Mouse (Mus musculus) left cerebral cortex, adult 9 months (tissue): ENCODE measurements around the gene Vmn1r8.
"Not testable (repeated sequence)": the region's sequence is repeated elsewhere in the genome, so short reads cannot be mapped to it uniquely, and the experiment has no call there.

Experiments used
- DNase-seq, 2 experiments: peaks; one replicate each; pipeline ENCODE4 v3.0.0; 2022; ENCODE audit warnings: low spot score in 2 of 2

Vmn1r8 gene

GRCm38 (mm10) chr6:57031984-57032383, at the start of gene Vmn1r8:
Gene Vmn1r8, plus strand, starts transcription at chr6:57032284.
- no peak for DNase-seq

DNA sequence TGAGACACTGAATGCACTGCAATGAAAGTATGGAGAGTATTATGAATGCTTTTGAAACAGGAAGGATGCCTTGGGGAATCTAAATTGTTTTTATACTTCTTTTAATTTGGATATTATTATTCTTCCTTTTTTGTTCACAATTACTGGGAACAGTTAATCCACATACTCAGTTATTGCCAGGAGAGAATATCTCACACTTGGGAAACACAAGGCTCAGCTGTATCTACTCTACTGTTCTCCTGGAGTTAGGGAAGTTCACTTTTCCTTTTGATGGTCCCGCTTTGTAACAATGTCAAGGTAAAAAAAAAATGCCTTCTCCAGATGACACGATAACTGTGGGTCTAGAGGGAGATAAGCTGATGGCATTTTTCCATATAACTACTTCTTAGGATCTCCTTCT, 35.1 kb upstream of the Vmn1r8 start, which contains the start of gene Vmn1r6:
Gene Vmn1r6, plus strand, starts transcription at position 301 of the 400 bp plus-strand sequence.
- DNase-seq = no peak

DNA sequence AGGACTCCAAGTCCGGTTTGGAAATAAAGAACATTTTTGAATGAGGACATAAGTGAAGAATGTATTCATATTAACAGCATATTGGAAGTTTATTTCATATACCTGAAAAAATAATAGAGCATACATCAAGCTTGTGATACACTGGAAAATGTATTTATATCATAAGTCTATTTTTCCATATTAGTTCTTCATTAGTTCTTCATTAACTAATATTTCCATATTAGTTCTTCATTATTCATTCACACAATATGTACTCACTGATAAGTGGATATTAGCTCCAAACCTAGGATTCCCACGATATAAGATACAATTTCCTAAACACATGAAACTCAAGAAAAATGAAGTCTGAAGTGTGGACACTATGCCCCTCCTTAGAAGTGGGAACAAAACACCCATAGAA, 6.9 kb upstream of the Vmn1r8 start, which contains the start of gene Vmn1r7:
Gene Vmn1r7, minus strand, starts transcription at position 101 of the 400 bp plus-strand sequence.
- not testable (repeated sequence) for DNase-seq

DNA sequence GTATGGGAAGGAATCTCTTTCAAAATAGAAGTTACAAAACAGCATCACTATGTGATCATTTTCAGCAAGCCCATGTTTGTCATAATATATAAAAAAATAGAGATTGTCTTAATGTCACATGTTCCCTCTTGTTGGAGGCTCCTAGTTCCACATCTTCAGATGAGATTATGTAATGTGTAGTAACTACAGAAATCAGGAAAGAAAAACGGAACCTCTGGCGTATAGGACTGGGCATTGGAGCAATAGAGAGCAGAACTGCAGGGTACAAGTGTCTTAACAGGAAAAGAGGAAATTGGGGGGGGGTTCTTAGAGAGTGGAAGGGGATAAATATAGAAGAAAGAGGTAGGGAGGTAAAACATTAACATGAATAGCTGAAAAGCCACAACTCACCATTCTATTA, 2.6 kb downstream of the Vmn1r8 start:
- DNase-seq = no peak

DNA sequence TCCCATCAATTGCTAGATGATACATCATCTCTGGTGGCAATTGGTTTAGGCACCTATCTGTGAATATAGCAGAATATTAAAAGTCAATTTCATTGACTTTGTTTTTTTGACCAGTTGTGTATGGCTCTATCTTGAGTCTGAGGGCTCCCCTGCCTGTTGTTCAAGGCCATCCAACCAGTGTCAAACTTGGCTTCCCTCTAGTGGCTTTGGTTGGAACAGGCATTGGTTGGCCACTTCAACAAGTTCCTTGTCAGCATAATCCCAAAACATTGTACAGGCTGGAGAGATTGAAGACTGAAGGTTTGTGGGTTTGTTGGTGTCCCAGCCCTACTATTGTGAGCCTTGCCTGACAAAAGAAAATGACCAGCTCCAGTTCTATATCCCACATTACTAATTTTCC, 31.6 kb downstream of the Vmn1r8 start:
- DNase-seq = no peak

DNA sequence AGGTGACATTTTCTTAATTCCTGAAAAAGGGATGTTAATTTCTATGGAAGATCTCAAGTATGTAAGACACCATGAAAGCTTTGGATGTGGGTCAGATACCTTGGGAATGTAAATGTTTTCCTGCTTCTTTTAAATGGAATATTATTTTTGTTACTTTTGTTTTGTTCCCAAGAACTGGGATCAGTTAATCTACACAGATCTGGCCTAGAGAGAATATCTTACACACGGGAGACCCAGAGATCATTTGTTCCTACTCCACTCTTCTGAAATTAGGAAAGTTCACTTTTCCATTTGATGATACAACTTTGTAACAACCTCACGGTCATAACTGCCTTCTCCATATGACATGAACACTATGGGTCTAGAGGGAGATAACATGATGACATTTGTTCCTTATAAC, 34.4 kb downstream of the Vmn1r8 start, which contains the start of gene Vmn1r9:
Gene Vmn1r9, plus strand, starts transcription at position 301 of the 400 bp plus-strand sequence.
- no peak for DNase-seq
